Mouse (Mus musculus) liver, postnatal 0 days (tissue): ENCODE measurements around the gene Gm44596.

ENCODE experiments used
- CTCF ChIP-seq: sonication (generic); IDR thresholded peaks from 2 replicates; pipeline ENCODE4 v1.5.1; 2016; ENCODE audit warnings: antibody characterized with exemption, low read depth
- EP300 ChIP-seq: IDR thresholded peaks from 2 replicates; pipeline ENCODE4 v1.6.1; 2016; ENCODE audit warnings: antibody characterized with exemption, low read depth, mild to moderate bottlenecking

GRCm38 (mm10) chr6:128410305-128410704 is 35.0 kb downstream of the Gm44596 start:
- TF ChIP-seq CTCF (no peak), EP300 (no peak)
